Mouse (Mus musculus) v-Abl transformed pro-B cells (cell line): ENCODE results near the gene Bcl2l12.

Experiments
- in situ Hi-C, 2 experiments: fragments of 400-800 bp; cut with MboI; formaldehyde crosslinking; loops; one replicate each; pipeline ENCODE4 v1.15.1; 2025; ENCODE audit not compliant: unreplicated experiment in 2 of 2

Bcl2l12 gene

GRCm38 (mm10) chr7:44971142-44971541, 27.4 kb downstream of the Bcl2l12 start:
- in situ Hi-C loops, result loop anchor here in 1 of 2 experiments (25.0 kb wide), 1 partner anchor 709 kb away; the partner anchor contains the start of genes Acp4 and Gm15517

GRCm38 (mm10) chr7:44970231-44970691, 28.3 kb downstream of the Bcl2l12 start:
- in situ Hi-C loops, result loop anchor here in 1 of 2 experiments (25.0 kb wide), 1 partner anchor 708 kb away; the partner anchor contains the start of genes Acp4 and Gm15517

DNA sequence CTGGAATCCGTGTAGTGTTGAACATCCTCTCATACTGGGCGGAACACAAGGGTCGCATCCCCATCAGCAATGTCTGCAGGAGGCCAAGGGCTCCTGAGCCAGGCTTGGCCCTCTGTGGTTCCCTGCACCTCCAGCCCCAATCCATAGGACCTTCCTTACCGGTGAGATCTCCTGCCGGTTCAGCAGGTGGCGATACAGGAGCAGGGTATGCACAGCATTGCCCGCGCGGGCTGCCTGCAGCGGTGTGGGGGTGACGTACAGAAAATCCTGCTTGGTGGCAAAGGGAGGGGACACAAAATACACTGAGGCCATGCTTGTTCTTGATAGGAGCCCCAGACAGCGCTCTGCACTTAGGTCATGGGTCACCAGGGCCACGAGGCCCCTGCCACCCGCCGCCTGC, 31.9 kb downstream of the Bcl2l12 start:
- in situ Hi-C loops, result loop anchor here in 1 of 2 experiments (25.0 kb wide), 1 partner anchor 704 kb away; the partner anchor contains the start of genes Acp4 and Gm15517

DNA sequence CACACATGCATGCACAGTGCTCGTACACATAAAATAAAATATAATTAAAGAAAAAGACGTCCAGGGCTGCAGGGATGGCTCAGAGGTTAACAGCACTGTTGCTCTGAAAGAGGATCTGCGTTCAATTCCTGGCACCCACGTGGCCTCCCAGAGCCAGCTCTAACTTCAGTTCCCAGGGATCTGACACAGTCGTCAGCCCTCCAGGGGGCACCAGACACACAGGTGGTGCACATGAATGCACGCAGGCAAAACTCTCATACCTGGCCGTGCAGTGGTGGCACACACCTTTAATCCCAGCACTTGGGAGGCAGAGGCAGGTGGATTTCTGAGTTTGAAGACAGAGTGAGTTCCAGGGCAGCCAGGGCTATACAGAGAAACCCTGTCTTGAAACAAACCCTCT, 32.5 kb downstream of the Bcl2l12 start:
- in situ Hi-C loops, result loop anchor here in 1 of 2 experiments (25.0 kb wide), 1 partner anchor 704 kb away; the partner anchor contains the start of genes Acp4 and Gm15517

- in situ Hi-C loops, result loop anchor here in 1 of 2 experiments (25.0 kb wide), 1 partner anchor 703 kb away; the partner anchor contains the start of genes Acp4 and Gm15517
Observed at GRCm38 (mm10) chr7:44964990-44965389, 33.5 kb downstream of the Bcl2l12 start.

DNA sequence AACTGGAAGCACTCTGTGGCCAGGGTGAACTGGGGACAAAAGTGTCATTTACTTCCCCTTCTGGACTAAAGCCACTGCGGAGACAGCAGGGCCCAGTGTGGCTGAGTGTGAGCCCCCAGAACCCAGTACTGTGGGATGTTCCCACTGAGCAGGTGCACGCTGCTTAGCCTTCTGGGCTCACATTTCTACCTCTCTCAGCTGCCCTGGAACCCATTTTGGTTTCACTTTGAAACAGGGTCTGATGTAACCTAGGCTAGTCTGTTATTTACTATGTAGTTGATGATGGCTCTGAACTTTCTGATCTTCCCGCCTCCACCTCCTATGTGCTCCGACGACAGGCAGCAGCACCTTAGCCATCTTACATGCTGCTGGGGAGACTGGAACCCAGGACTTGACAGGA, 35.7 kb downstream of the Bcl2l12 start:
- in situ Hi-C loops, result loop anchor here in 1 of 2 experiments (25.0 kb wide), 1 partner anchor 701 kb away; the partner anchor contains the start of genes Acp4 and Gm15517

DNA sequence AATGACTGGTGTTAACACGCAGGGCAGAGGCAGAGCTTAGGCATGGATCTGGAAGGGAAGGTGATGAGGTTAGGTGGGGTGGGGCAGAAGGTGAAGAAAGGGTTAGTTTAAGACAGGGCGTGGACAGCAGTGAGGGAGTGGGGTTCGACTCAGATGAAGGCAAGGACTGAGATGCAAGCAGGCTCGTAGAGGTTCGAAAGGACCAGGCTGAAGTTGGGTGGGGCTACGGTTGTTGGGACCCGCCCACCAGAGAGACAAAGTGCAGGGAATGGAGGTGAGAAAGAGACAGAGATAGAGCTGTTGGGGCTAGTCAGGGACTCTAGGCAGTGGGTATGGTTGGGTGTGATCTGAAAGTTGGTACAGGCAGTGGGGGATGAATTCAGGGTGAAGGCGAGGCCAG, 36.2 kb downstream of the Bcl2l12 start:
- in situ Hi-C loops, result loop anchor here in 1 of 2 experiments (25.0 kb wide), 1 partner anchor 700 kb away; the partner anchor contains the start of genes Acp4 and Gm15517

- in situ Hi-C loops, result loop anchor here in 1 of 2 experiments (25.0 kb wide), 1 partner anchor 698 kb away; the partner anchor contains the start of genes Acp4 and Gm15517
Observed at GRCm38 (mm10) chr7:44960512-44960910, 38.0 kb downstream of the Bcl2l12 start.

GRCm38 (mm10) chr7:44959874-44960511, 38.5 kb downstream of the Bcl2l12 start:
- in situ Hi-C loops, result loop anchor here (5.0 to 25.0 kb wide), 5 partner anchors 38 to 698 kb away; partner anchors contain the start of genes Acp4 (in 1 of the 2), Fuz (in 1 of the 2), Gm15517 (in 1 of the 2) and Med25 (in 1 of the 2)

- in situ Hi-C loops, result loop anchor here (5.0 to 25.0 kb wide), 5 partner anchors 37 to 697 kb away; partner anchors contain the start of genes Acp4 (in 1 of the 2), Fuz (in 1 of the 2), Gm15517 (in 1 of the 2) and Med25 (in 1 of the 2)
Observed at GRCm38 (mm10) chr7:44959281-44959680, 39.2 kb downstream of the Bcl2l12 start.

DNA sequence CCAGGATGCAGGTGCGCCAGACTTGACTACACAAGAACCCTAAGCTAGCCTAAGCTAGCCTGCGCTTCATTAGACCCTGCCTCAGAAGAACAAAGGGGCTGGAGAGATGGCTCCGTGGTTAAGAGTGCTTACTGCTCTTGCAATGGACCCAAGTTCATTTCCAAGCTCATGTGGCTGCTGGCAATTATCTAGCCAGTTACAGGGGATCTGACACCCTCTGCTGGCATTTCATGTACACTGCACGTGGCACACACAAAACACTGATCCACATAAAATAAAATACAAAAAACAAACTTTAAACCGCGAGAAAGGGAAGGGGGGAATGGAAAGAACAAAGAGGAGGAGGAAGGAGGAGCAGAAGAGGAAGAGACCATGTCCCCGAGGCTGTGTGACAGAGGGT, 40.3 kb downstream of the Bcl2l12 start:
- in situ Hi-C loops, result loop anchor here (5.0 to 25.0 kb wide), 5 partner anchors 36 to 696 kb away; partner anchors contain the start of genes Acp4 (in 1 of the 2), Fuz (in 1 of the 2), Gm15517 (in 1 of the 2) and Med25 (in 1 of the 2)

GRCm38 (mm10) chr7:44957183-44957835, 41.2 kb downstream of the Bcl2l12 start:
- in situ Hi-C loops, result loop anchor here (5.0 to 25.0 kb wide), 5 partner anchors 35 to 695 kb away; partner anchors contain the start of genes Acp4 (in 1 of the 2), Fuz (in 1 of the 2), Gm15517 (in 1 of the 2) and Med25 (in 1 of the 2)

- in situ Hi-C loops, result loop anchor here (5.0 to 25.0 kb wide), 5 partner anchors 34 to 694 kb away; partner anchors contain the start of genes Acp4 (in 1 of the 2), Fuz (in 1 of the 2), Gm15517 (in 1 of the 2) and Med25 (in 1 of the 2)
Observed at GRCm38 (mm10) chr7:44956266-44956665, 42.2 kb downstream of the Bcl2l12 start.

DNA sequence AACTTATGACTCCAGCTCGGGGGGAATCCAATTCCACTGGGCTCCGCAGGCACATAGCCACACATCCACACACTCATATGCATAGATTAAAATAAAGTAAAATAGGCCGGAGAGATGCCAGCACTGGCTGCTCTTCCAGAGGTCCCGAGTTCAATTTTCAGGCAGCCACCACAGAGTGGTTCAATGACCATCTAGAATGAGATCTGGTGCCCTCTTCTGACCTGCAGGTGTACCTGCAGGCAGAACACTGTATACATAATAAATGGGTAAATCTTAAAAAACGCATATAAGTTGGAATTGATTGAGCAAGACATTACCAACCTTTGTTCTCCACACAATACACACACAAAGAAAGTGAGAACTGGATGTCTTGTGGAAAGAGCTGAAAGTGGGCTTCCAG, 42.9 kb downstream of the Bcl2l12 start:
- in situ Hi-C loops, result loop anchor here (5.0 to 25.0 kb wide), 5 partner anchors 33 to 693 kb away; partner anchors contain the start of genes Acp4 (in 1 of the 2), Fuz (in 1 of the 2), Gm15517 (in 1 of the 2) and Med25 (in 1 of the 2)

- in situ Hi-C loops, result loop anchor here in 1 of 2 experiments (10.0 to 25.0 kb wide), 3 partner anchors 59 to 692 kb away; partner anchors contain the start of genes Acp4, Fuz, Gm15517 and Med25
Observed at GRCm38 (mm10) chr7:44954091-44954885, 44.2 kb downstream of the Bcl2l12 start.

GRCm38 (mm10) chr7:44953561-44953960, 45.0 kb downstream of the Bcl2l12 start:
- in situ Hi-C loops, result loop anchor here in 1 of 2 experiments (10.0 to 25.0 kb wide), 3 partner anchors 59 to 691 kb away; partner anchors contain the start of genes Acp4, Fuz, Gm15517 and Med25

GRCm38 (mm10) chr7:44952611-44953306, 45.8 kb downstream of the Bcl2l12 start:
- in situ Hi-C loops, result loop anchor here in 1 of 2 experiments (10.0 to 25.0 kb wide), 3 partner anchors 58 to 690 kb away; partner anchors contain the start of genes Acp4, Fuz, Gm15517 and Med25

DNA sequence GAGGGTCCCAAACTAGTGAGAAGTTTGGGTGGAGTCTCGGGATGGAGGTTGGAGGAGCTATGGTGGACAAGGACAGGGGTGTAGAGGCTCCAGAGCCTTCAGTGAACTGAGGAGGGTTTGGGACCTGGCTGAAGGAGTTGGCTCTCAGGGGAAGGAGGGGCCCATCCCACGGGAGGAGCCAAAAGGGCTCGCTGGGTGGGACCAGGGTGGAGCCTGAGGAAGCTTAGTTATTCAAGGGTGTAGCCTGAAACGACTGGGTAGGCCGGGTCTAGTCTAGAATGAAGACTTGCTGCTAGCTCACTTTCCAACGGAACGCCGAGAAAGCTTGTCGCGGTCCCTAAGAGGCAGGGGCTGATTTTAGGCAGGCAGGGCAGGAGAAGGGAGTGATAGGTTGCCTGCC, 46.6 kb downstream of the Bcl2l12 start:
- in situ Hi-C loops, result loop anchor here in 1 of 2 experiments (10.0 to 25.0 kb wide), 3 partner anchors 57 to 690 kb away; partner anchors contain the start of genes Acp4, Fuz, Gm15517 and Med25
